Mouse (Mus musculus) spleen, adult 2 months (tissue): ENCODE data around the gene Nudt14. TPM values are rescaled to one million over a fixed set of nuclear protein-coding genes. Genes with fewer than 3 reads are reported as not detected.
A peak's percentile ranks its signal among the peaks of the same experiment; 100 is the strongest.

Experiments used
- DNase-seq, 2 experiments: peaks; one replicate each; pipeline versions ENCODE4 v3.0.0 to v3.0.0-alpha.2; 2012 to 2021; ENCODE audit warnings: low spot score in 2 of 2, low read depth in 1 of 2
- H3K27ac ChIP-seq: fragments of 200-500 bp; 2 replicates; pipeline ENCODE4 v1.5.1; 2012; ENCODE audit warnings: low read length, inconsistent platforms; ENCODE audit not compliant: insufficient read depth
- H3K27me3 ChIP-seq: fragments of 200-500 bp; 2 replicates; pipeline ENCODE4 v1.6.1; 2012; ENCODE audit warnings: mild to moderate bottlenecking, moderate library complexity, low read length, inconsistent platforms; ENCODE audit not compliant: control insufficient read depth, insufficient read depth
- H3K36me3 ChIP-seq: fragments of 200-500 bp; 2 replicates; pipeline ENCODE4 v1.6.1; 2012; ENCODE audit warnings: mild to moderate bottlenecking, low read length, inconsistent platforms; ENCODE audit not compliant: control insufficient read depth, insufficient read depth
- H3K4me1 ChIP-seq: fragments of 200-500 bp; 2 replicates; pipeline ENCODE4 v1.6.1; 2011; ENCODE audit warnings: inconsistent platforms; ENCODE audit not compliant: control insufficient read depth, insufficient read depth, insufficient read length
- H3K4me3 ChIP-seq: fragments of 200-500 bp; 2 replicates; pipeline ENCODE4 v1.5.1; 2011; ENCODE audit warnings: mild to moderate bottlenecking, inconsistent platforms; ENCODE audit not compliant: insufficient read depth, insufficient read length; ENCODE audit errors: extremely low read depth
- CTCF ChIP-seq: fragments of 200-500 bp; IDR thresholded peaks from 2 replicates; pipeline ENCODE4 v1.5.1; 2011; ENCODE audit warnings: mild to moderate bottlenecking, inconsistent platforms; ENCODE audit not compliant: insufficient read depth, insufficient read length, insufficient replicate concordance; ENCODE audit errors: extremely low read depth
- POLR2A ChIP-seq: fragments of 200-500 bp; IDR thresholded peaks from 2 replicates; pipeline ENCODE4 v1.6.1; 2011; ENCODE audit warnings: low read depth, low read length, inconsistent platforms
- WGBS: fragments of 180-500 bp; shearing (Covaris S2); methylation state at CpG from one replicate; pipeline ENCODE4 v1.1.7; 2018; 5-methylcytosine and 5-hydroxymethylcytosine counted together
- polyA plus RNA-seq: library from polyadenylated mRNA; depleted of rRNA; stranded (reverse); fragments of >200 nt; gene quantifications from 2 replicates; pipeline ENCODE4 v1.2.3, GENCODE M21; 2012

Gene Nudt14
- polyA plus RNA-seq, 1 experiment: 25.4 TPM

DNA sequence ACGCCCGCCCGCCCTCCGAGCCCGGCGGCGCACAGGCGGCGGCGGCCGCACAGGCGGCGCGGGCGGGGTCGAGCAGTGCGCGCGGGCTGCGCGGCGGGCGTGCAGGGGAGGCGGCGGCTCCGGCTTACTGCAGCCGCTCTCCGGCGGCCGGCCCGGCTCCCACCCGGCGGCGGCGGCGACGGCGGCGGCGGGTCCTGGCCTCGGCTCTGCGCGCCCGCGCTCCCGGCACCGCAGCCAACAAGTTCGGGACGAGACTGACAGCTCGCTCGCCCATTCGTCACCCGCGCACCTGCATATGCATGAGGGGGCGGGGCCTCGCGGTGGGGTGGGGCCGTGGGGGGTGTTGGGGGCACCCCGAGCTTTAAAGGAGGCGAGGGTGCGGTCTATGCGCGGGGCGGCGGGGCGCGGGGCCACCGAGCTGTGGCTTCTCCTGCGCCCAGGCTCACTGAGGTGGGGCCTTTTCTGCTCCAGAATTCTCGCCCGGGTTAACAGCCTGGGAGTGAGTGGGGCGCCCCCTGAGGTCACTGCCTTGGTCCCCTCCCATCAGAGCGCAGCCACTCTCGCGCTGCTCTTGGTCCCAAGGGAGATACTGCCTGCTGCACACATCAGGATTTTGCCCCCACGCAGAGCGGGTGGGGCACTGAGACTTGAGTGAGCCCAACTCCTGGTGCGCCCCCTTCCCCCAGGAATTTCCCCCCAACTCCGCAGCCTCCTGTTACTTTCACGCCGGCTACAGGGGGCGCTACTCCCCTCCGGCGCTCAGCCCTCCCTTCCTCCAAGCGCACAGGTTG lies 12.2 kb downstream of the Nudt14 start, which contains the start of gene Jag2:
Jag2 (minus strand) TSS at position 215 of the 791 bp plus-strand sequence.
- WGBS: 13% methylated on average over 71 of the region's 85 CpGs
- peak within 1 kb of the TSS; percentile 37; the same call in 1 of the 2 replicates for H3K4me3 ChIP-seq
- DNase-seq: no peak
- H3K4me1 ChIP-seq: peaks cover 4% of the 10 kb centered on the region; the same call in 1 of the 2 replicates
- TF ChIP-seq CTCF (no peak), POLR2A (no peak)
- H3K27me3 ChIP-seq: peaks cover 14% of the 10 kb centered on the region
- H3K27ac ChIP-seq: no peak within 1 kb of the TSS
- no peaks in the 10 kb centered on the region for H3K36me3 ChIP-seq

DNA sequence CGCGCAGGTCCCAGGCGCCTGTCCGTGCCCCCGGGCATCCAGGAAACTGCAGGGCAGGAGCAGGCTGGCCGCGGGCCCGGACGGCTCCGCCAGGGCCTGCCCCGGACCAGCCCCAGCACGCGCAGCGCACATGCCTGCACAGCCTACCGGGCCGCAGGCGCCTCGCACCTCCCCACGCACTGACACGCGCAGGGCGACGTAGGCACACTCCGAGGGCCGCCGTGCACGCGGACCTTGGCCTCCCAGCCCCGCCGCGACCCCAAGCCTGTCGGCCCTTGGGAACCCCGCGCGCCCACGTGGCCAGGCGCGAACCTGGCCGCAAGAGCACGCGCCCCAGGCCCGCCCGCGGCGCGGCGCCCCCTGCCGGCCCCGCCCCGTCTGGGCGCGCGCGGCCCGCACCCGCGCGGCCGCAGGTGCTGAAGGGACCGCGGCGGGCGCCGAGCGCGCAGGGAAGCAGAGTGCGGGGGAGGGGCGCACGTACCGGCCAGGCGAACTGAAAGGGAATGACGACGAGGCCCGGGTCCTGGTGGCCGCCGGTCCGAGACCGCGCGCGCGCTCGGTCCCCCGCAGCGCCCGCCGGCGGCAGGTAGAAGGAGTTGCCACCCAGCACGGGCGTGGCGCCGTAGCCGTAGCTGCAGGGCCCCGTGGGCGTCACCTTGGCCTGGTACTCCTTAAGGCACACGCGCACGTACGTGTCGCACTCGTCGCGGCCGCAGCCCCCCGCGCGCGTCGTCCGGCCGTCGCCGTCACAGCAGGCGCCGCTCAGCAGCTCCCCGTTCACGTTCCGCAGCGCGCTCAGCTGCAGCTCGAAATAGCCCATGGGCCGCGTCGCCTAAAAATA lies 13.3 kb downstream of the Nudt14 start:
- no peak for DNase-seq
- Histone ChIP-seq H3K4me1 (peaks cover 4% of the 10 kb centered on the region; the same call in 1 of the 2 replicates), H3K4me3 (peak overlapping the region; percentile 37; the same call in 1 of the 2 replicates), H3K36me3 (no peaks in the 10 kb centered on the region), H3K27ac (no peak overlapping the region), H3K27me3 (peaks cover 14% of the 10 kb centered on the region)
- TF ChIP-seq CTCF (no peak), POLR2A (no peak)
- 5% methylated on average over 114 of the region's 124 CpGs for WGBS

DNA sequence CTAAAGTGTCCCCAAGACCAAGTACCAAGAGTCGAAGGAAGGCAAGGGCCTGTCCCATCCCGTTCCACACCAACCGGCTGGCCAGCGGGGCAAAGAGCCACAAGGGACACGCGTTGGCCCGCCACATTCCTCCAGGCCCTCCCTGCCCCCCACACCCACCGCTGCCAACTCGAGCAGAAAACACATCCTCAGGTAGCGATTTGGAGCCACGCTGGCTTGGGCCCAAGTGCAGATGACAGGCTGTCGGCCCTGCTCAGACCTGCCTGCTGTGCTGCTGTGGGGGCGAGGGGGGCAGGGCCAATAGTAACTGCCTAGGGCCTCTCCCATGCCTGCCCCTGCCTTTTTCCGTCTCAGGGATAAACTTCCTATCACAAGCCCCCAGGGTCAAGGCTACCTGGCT lies 14.7 kb downstream of the Nudt14 start:
- peaks cover 14% of the 10 kb centered on the region for H3K27me3 ChIP-seq

DNA sequence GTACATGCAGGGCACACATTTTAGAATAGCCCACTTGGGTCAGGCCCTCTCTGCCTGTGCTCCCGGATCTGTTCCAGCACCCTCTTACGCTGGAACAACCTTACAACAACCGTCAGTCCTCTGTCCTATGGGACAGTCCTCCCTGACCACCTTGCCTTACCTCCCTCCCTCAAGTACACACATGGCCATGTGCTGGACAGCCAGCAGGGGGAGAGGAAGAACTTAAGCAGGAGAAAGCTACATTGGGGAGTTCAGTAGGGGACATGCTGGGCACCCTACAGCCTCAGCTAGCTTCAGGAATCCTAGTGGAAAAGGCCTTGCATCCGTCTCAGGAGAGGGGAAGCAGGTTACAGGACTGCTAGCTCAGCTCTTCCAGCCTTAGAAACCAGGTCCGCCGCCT lies 16.0 kb downstream of the Nudt14 start:
- 94% methylated on average over 6 of the region's 6 CpGs for WGBS
- peaks cover 4% of the 10 kb centered on the region; the same call in 1 of the 2 replicates for H3K4me1 ChIP-seq

More for the DNA sequence above, 14.7 kb downstream of the Nudt14 start:
- Histone ChIP-seq H3K27ac (no peak overlapping the region), H3K36me3 (no peaks in the 10 kb centered on the region), H3K4me3 (no peak overlapping the region), H3K4me1 (peaks cover 4% of the 10 kb centered on the region; the same call in 1 of the 2 replicates)
- WGBS: 79% methylated on average over 14 of the region's 14 CpGs
- no peak for TF ChIP-seq CTCF
- no peak for TF ChIP-seq POLR2A
- DNase-seq: no peak

DNA sequence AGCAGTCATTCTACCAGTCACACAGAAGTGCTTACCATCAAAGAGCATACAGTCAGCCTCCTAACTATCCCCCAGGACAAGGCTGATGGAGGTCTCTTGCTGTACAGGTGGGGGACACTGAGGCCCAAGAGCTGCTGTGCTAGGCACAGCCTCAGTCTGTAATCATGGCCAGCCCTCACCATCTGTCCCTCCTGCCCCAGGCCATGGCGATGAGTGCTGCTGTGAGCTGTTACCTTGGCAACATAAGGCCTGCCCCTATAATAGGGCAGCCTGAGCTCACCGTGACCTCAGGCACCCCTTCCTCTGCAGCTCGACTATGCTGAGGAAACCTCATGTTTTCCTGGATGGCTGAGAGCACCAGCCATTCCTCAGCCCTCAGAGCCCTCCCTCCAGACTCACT lies 19.4 kb downstream of the Nudt14 start:
- 37% methylated on average over 3 of the region's 3 CpGs for WGBS
- H3K4me1 ChIP-seq: no peaks in the 10 kb centered on the region

More for the DNA sequence above, 16.0 kb downstream of the Nudt14 start:
- no peak for TF ChIP-seq POLR2A
- no peak for TF ChIP-seq CTCF
- DNase-seq: no peak
- Histone ChIP-seq H3K4me3 (no peak overlapping the region), H3K36me3 (no peaks in the 10 kb centered on the region), H3K27ac (no peak overlapping the region), H3K27me3 (peaks cover 14% of the 10 kb centered on the region)

DNA sequence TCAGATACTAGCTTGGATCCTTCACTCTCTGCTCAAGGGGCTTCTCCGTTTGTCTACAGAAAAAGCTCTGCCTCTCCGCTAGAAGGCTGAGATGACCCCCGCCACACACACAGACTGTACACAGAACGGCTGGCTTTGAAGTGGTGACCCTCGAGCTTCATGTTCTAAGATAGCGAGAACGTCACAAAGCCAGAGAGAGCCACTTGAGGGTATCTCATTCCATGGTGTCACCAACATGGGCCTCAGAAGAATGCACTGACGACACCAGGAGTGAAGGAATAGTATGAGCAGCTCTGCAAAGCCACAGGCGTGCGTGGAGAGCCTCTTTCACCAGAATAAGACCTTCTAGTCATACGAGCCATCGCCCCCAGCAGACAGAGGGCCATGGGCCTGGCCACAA lies 20.4 kb downstream of the Nudt14 start:
- Histone ChIP-seq H3K27ac (no peak overlapping the region), H3K4me3 (no peak overlapping the region), H3K27me3 (no peaks in the 10 kb centered on the region), H3K36me3 (no peaks in the 10 kb centered on the region), H3K4me1 (no peaks in the 10 kb centered on the region)
- 83% methylated on average over 12 of the region's 12 CpGs for WGBS
- no peak for TF ChIP-seq POLR2A
- TF ChIP-seq CTCF: no peak
- no peak for DNase-seq

More for the DNA sequence above, 19.4 kb downstream of the Nudt14 start:
- no peak for DNase-seq
- Histone ChIP-seq H3K27me3 (no peaks in the 10 kb centered on the region), H3K27ac (no peak overlapping the region), H3K36me3 (no peaks in the 10 kb centered on the region), H3K4me3 (no peak overlapping the region)
- TF ChIP-seq POLR2A (no peak), CTCF (no peak)
